Mouse (Mus musculus) Muller cell, postnatal 12 days (primary cell): ENCODE results near the gene Lars2.
"Not testable (repeated sequence)": the region's sequence is repeated elsewhere in the genome, so short reads cannot be mapped to it uniquely, and the experiment has no call there.

Experiments
- DNase-seq: peaks from one replicate; pipeline ENCODE4 v3.0.0-alpha.2; 2015; ENCODE audit errors: inconsistent ontology term

Gene Lars2

GRCm38 (mm10) chr9:123391140-123391849 lies 24.6 kb downstream of the Lars2 start:
- DNase-seq = no peak

GRCm38 (mm10) chr9:123394856-123395255 lies 28.1 kb downstream of the Lars2 start:
- no peak for DNase-seq

- DNase-seq = no peak
Measured at GRCm38 (mm10) chr9:123397701-123398100, 31.0 kb downstream of the Lars2 start.

GRCm38 (mm10) chr9:123402215-123402614 lies 35.5 kb downstream of the Lars2 start:
- no peak for DNase-seq

- no peak for DNase-seq
Measured at GRCm38 (mm10) chr9:123403031-123403430, 36.3 kb downstream of the Lars2 start.

- DNase-seq = no peak
Measured at GRCm38 (mm10) chr9:123405231-123405630, 38.5 kb downstream of the Lars2 start.

GRCm38 (mm10) chr9:123408771-123409170 lies 42.0 kb downstream of the Lars2 start:
- no peak for DNase-seq

- no peak for DNase-seq
Measured at GRCm38 (mm10) chr9:123429863-123430262, 63.1 kb downstream of the Lars2 start.

GRCm38 (mm10) chr9:123430973-123431372 lies 64.2 kb downstream of the Lars2 start:
- no peak for DNase-seq

GRCm38 (mm10) chr9:123438223-123438622 lies 71.5 kb downstream of the Lars2 start:
- DNase-seq = no peak

- DNase-seq = peak; percentile 30
Measured at GRCm38 (mm10) chr9:123440230-123441058, 73.7 kb downstream of the Lars2 start.

GRCm38 (mm10) chr9:123447101-123447500 lies 80.4 kb downstream of the Lars2 start:
- DNase-seq = not testable (repeated sequence)

- no peak for DNase-seq
Measured at GRCm38 (mm10) chr9:123448594-123448993, 81.9 kb downstream of the Lars2 start.

GRCm38 (mm10) chr9:123450174-123450573 lies 83.4 kb downstream of the Lars2 start:
- no peak for DNase-seq

GRCm38 (mm10) chr9:123451772-123452171 lies 85.0 kb downstream of the Lars2 start:
- DNase-seq = no peak

- DNase-seq = no peak
Measured at GRCm38 (mm10) chr9:123456634-123457602, 90.2 kb downstream of the Lars2 start.

- DNase-seq = no peak
Measured at GRCm38 (mm10) chr9:123457603-123458002, 90.9 kb downstream of the Lars2 start.

- DNase-seq = peak; percentile 85
Measured at GRCm38 (mm10) chr9:123467141-123467620, 100.5 kb downstream of the Lars2 start.

GRCm38 (mm10) chr9:123468406-123469085 lies 101.8 kb downstream of the Lars2 start:
- no peak for DNase-seq

GRCm38 (mm10) chr9:123469087-123469486 lies 102.4 kb downstream of the Lars2 start:
- no peak for DNase-seq

GRCm38 (mm10) chr9:123473377-123473776 lies 106.7 kb downstream of the Lars2 start:
- peak; percentile 38 for DNase-seq
